Mouse (Mus musculus) right cerebral cortex, postnatal 36 days (tissue): ENCODE measurements at regions not wholly inside any gene's neighbourhood (a gene's known extent, or its start where the extent isn't known, plus 50 kb on each side); places are given as distances from the start of the nearest gene placed in this dataset.
"Not testable (repeated sequence)": the region's sequence is repeated elsewhere in the genome, so short reads cannot be mapped to it uniquely, and the experiment has no call there.

Source experiments
- DNase-seq, 2 experiments: peaks; one replicate each; pipeline ENCODE4 v3.0.0; 2022; ENCODE audit warnings: low spot score in 2 of 2, mixed read lengths in 1 of 2

- no peak for DNase-seq
Measured at GRCm38 (mm10) chr2:94772801-94773200, 334.9 kb upstream of the Api5 start.

GRCm38 (mm10) chr2:94772268-94772667 lies 334.3 kb upstream of the Api5 start:
- DNase-seq, result no peak

GRCm38 (mm10) chr2:94766524-94766923 lies 328.6 kb upstream of the Api5 start:
- DNase-seq, result no peak

GRCm38 (mm10) chr2:94764852-94765435 lies 327.0 kb upstream of the Api5 start:
- no peak for DNase-seq

GRCm38 (mm10) chr2:94764451-94764850 lies 326.5 kb upstream of the Api5 start:
- no peak for DNase-seq

- peak; percentile 2 to 25 for DNase-seq
Measured at GRCm38 (mm10) chr2:94748161-94748711, 310.3 kb upstream of the Api5 start.

GRCm38 (mm10) chr2:94729791-94730190 lies 291.9 kb upstream of the Api5 start:
- no peak for DNase-seq

GRCm38 (mm10) chr2:94699383-94699782 lies 261.4 kb upstream of the Api5 start:
- DNase-seq, result no peak

GRCm38 (mm10) chr2:94695212-94695611 lies 257.3 kb upstream of the Api5 start:
- no peak for DNase-seq

- no peak for DNase-seq
Measured at GRCm38 (mm10) chr2:94690560-94690959, 252.6 kb upstream of the Api5 start.

- DNase-seq, result not testable (repeated sequence)
Measured at GRCm38 (mm10) chr2:94685619-94686018, 247.7 kb upstream of the Api5 start.

- no peak for DNase-seq
Measured at GRCm38 (mm10) chr2:94680096-94680765, 242.3 kb upstream of the Api5 start.

GRCm38 (mm10) chr2:94665850-94666249 lies 227.9 kb upstream of the Api5 start:
- DNase-seq, result no peak

- no peak for DNase-seq
Measured at GRCm38 (mm10) chr2:94658426-94658825, 220.5 kb upstream of the Api5 start.
